Comparison of ENCODE assay signal across 7 mouse cellular contexts in genomic region chr5:129002571-129003011, GRCm38 (mm10). TPM values are rescaled to one million over a fixed set of nuclear protein-coding genes. Genes with fewer than 3 reads are reported as not detected.
DNase-seq lines count a peak whose midpoint lies in the region; ATAC-seq and TF ChIP-seq lines count a peak whose summit lies in the region.

No protein-coding gene starts in this region.

- H3K36me3 ChIP-seq in E14TG2a.4 (ENCODE audit: insufficient read depth, low read length) = peaks cover 19% of the 10 kb centered on the region
- H3K36me3 ChIP-seq in liver, embryonic 13.5 days = peaks cover 68% of the 10 kb centered on the region

- no peak for TF ChIP-seq POLR2A in bone marrow, adult 2 months (IDR thresholded peaks at IDR 0.05; ENCODE audit: borderline replicate concordance, control insufficient read depth, low read depth, low read length)

- TF ChIP-seq CTCF in E14TG2a.4 (conservative IDR thresholded peaks at IDR 0.05; ENCODE audit: low read length) = no peak
- no peak for TF ChIP-seq CTCF in bone marrow, adult 2 months (IDR thresholded peaks at IDR 0.05; ENCODE audit: control insufficient read depth, insufficient read depth, low read length)

- peak overlapping the region; percentile 66 for H3K9ac ChIP-seq in liver, embryonic 13.5 days

- intact Hi-C loops in heart, postnatal 36 days (cut with DNase I) = no loop called here

- H3K27ac ChIP-seq in bone marrow, adult 2 months (ENCODE audit: control insufficient read depth, insufficient read depth, low read depth, low read length, poor library complexity) = peak overlapping the region; percentile 66
- H3K27ac ChIP-seq in liver, embryonic 13.5 days = peak overlapping the region; percentile 91

- peak; percentile 29 to 54 for DNase-seq in heart, postnatal 36 days
- peak; percentile 33 for DNase-seq in liver, embryonic 13.5 days
- DNase-seq in cerebellum, postnatal 10 days = no peak
- DNase-seq in layer of hippocampus, postnatal 14 days (ENCODE audit: low spot score in 2 of 2) = no peak
- no peak for DNase-seq in ovary, postnatal 10 days (ENCODE audit: low spot score)

- no peaks in the 10 kb centered on the region; the same call in 1 of the 2 replicates for H3K27me3 ChIP-seq in E14TG2a.4 (ENCODE audit: insufficient read depth, low read length)
- no peaks in the 10 kb centered on the region for H3K27me3 ChIP-seq in liver, embryonic 13.5 days

- H3K4me1 ChIP-seq in E14TG2a.4 (replicated peaks; ENCODE audit: low read depth, low read length) = peaks cover 62% of the 10 kb centered on the region
- peaks cover 6% of the 10 kb centered on the region for H3K4me1 ChIP-seq in bone marrow, adult 2 months (ENCODE audit: control insufficient read depth, insufficient read depth, low read length)
- H3K4me1 ChIP-seq in liver, embryonic 13.5 days (replicated peaks) = peaks cover 85% of the 10 kb centered on the region

- H3K4me3 ChIP-seq in E14TG2a.4 (replicated peaks; ENCODE audit: low read length) = peak overlapping the region; percentile 44; the same call in 1 of the 2 replicates
- no peak overlapping the region for H3K4me3 ChIP-seq in bone marrow, adult 2 months (replicated peaks; ENCODE audit: control insufficient read depth, low read depth, low read length)
- H3K4me3 ChIP-seq in liver, embryonic 13.5 days (replicated peaks) = peak overlapping the region; percentile 39

- H3K9me3 ChIP-seq in E14TG2a.4 (ENCODE audit: low read length) = no peaks in the 10 kb centered on the region
- no peaks in the 10 kb centered on the region for H3K9me3 ChIP-seq in liver, embryonic 13.5 days (replicated peaks)

- H3K4me2 ChIP-seq in liver, embryonic 13.5 days = peak overlapping the region; percentile 97

- ATAC-seq in liver, embryonic 13.5 days (ENCODE audit: low read depth) = no peak

- 9% methylated on average over 14 of the region's 14 CpGs for WGBS in bone marrow, adult 2 months
- WGBS in liver, embryonic 13.5 days (ENCODE audit: insufficient replicate concordance) = 11% methylated on average over 14 of the region's 14 CpGs

RNA-seq across cellular contexts. Expression of gene Stx2, which starts 5.8 kb away (rescaled TPM):
- polyA plus RNA-seq in bone marrow, adult 2 months (2011; ENCODE audit: insufficient read depth, insufficient read length, low replicate concordance, missing spikeins) = 61.5 and 90.6 TPM in 2 replicates
- 10 to 100 TPM; 12.2 to 20.5 TPM for total RNA-seq in heart, postnatal 36 days (2021)
- 78.6 and 94.8 TPM in 2 replicates for polyA plus RNA-seq in liver, embryonic 13.5 days (2015; fragmentation: Nextera tagmentation; extraction: Ambion mirVana)
- 10 to 100 TPM; 31.0 to 33.1 TPM for total RNA-seq in layer of hippocampus, postnatal 14 days (2021)

RNA-seq across cellular contexts. Expression of gene Ran, which starts 17.3 kb away (rescaled TPM):
- polyA plus RNA-seq in bone marrow, adult 2 months (2011; ENCODE audit: insufficient read depth, insufficient read length, low replicate concordance, missing spikeins) = 135 and 227 TPM in 2 replicates
- total RNA-seq in heart, postnatal 36 days (2021) = 100 to 1,000 TPM in 1 of 2 experiments, 10 to 100 TPM in 1; 86.3 to 103 TPM
- polyA plus RNA-seq in liver, embryonic 13.5 days (2015; fragmentation: Nextera tagmentation; extraction: Ambion mirVana) = 634 and 723 TPM in 2 replicates
- 100 to 1,000 TPM; 153 to 155 TPM for total RNA-seq in layer of hippocampus, postnatal 14 days (2021)

RNA-seq across cellular contexts. Expression of gene Rimbp2, which starts 49.3 kb away (rescaled TPM):
- polyA plus RNA-seq in bone marrow, adult 2 months (2011; ENCODE audit: insufficient read depth, insufficient read length, low replicate concordance, missing spikeins) = not detected in 2 replicates
- under 1 TPM in 1 of 2 experiments, not detected in 1; 0.19 TPM for total RNA-seq in heart, postnatal 36 days (2021)
- polyA plus RNA-seq in liver, embryonic 13.5 days (2015; fragmentation: Nextera tagmentation; extraction: Ambion mirVana) = not detected in 2 replicates
- 100 to 1,000 TPM; 121 to 132 TPM for total RNA-seq in layer of hippocampus, postnatal 14 days (2021)

Comparison
In these comparisons a context has a peak if more than half of its experiments do, and no peak if none do; other contexts are left out.
1. DNase-seq: peak in heart, postnatal 36 days (2 of 2) and liver, embryonic 13.5 days (single experiment); none in cerebellum, postnatal 10 days (0 of 2), layer of hippocampus, postnatal 14 days (0 of 2) and ovary, postnatal 10 days (single experiment).
2. RNA of gene Rimbp2, which starts 49.3 kb away (total RNA-seq): 121 to 132 TPM in layer of hippocampus, postnatal 14 days; 0.19 TPM in heart, postnatal 36 days; every median in the first group is over 100 times any median in the second.